Mouse (Mus musculus) splenic B cell, adult 2 months (primary cell): ENCODE measurements around the gene Slamf9.

ENCODE experiments used
- DNase-seq: peaks from one replicate; pipeline ENCODE4 v3.0.0-alpha.2; 2011; ENCODE audit warnings: low read depth, low spot score
- H3K27me3 ChIP-seq: 2 replicates; pipeline ENCODE4 v1.6.1; 2012; ENCODE audit warnings: mild to moderate bottlenecking, low read length, moderate library complexity, mixed read lengths; ENCODE audit not compliant: control insufficient read depth, poor library complexity, insufficient read depth, severe bottlenecking
- H3K36me3 ChIP-seq: 2 replicates; pipeline ENCODE4 v1.6.1; 2012; ENCODE audit warnings: mild to moderate bottlenecking, low read length, moderate library complexity, mixed read lengths; ENCODE audit not compliant: control insufficient read depth, poor library complexity, insufficient read depth, severe bottlenecking

Gene Slamf9

GRCm38 (mm10) chr1:172490261-172490661 lies 15.1 kb downstream of the Slamf9 start:
- Histone ChIP-seq H3K27me3 (no peaks in the 10 kb centered on the region), H3K36me3 (no peaks in the 10 kb centered on the region)
- DNase-seq, result peak; percentile 82

GRCm38 (mm10) chr1:172492047-172492446 lies 16.9 kb downstream of the Slamf9 start:
- no peaks in the 10 kb centered on the region for H3K27me3 ChIP-seq
- DNase-seq, result no peak
- no peaks in the 10 kb centered on the region for H3K36me3 ChIP-seq

- Histone ChIP-seq H3K36me3 (no peaks in the 10 kb centered on the region), H3K27me3 (no peaks in the 10 kb centered on the region)
- peak; percentile 75 for DNase-seq
Observed at GRCm38 (mm10) chr1:172493516-172493915, 18.4 kb downstream of the Slamf9 start.

GRCm38 (mm10) chr1:172496030-172496429 lies 20.9 kb downstream of the Slamf9 start:
- no peak for DNase-seq
- Histone ChIP-seq H3K36me3 (no peaks in the 10 kb centered on the region), H3K27me3 (no peaks in the 10 kb centered on the region)

- H3K36me3 ChIP-seq, result no peaks in the 10 kb centered on the region
- no peaks in the 10 kb centered on the region for H3K27me3 ChIP-seq
- no peak for DNase-seq
Observed at GRCm38 (mm10) chr1:172497428-172497827, 22.3 kb downstream of the Slamf9 start.

GRCm38 (mm10) chr1:172499765-172500441 lies 24.7 kb downstream of the Slamf9 start, which contains the start of gene Tagln2:
Tagln2 (plus strand) TSS chr1:172500047.
- DNase-seq, result peak; percentile 66

GRCm38 (mm10) chr1:172500451-172501370 lies 25.6 kb downstream of the Slamf9 start:
- peak; percentile 69 for DNase-seq
- Histone ChIP-seq H3K36me3 (no peaks in the 10 kb centered on the region; the same call in 1 of the 2 replicates), H3K27me3 (no peaks in the 10 kb centered on the region)

More at GRCm38 (mm10) chr1:172499765-172500441, 24.7 kb downstream of the Slamf9 start, which contains the start of gene Tagln2:
- Histone ChIP-seq H3K36me3 (no peaks in the 10 kb centered on the region), H3K27me3 (no peaks in the 10 kb centered on the region)

- DNase-seq, result peak; percentile 74
- H3K36me3 ChIP-seq, result no peaks in the 10 kb centered on the region; the same call in 1 of the 2 replicates
- no peaks in the 10 kb centered on the region for H3K27me3 ChIP-seq
Observed at GRCm38 (mm10) chr1:172501371-172502144, 26.4 kb downstream of the Slamf9 start.

- peaks cover 3% of the 10 kb centered on the region; the same call in 1 of the 2 replicates for H3K36me3 ChIP-seq
- no peak for DNase-seq
- H3K27me3 ChIP-seq, result no peaks in the 10 kb centered on the region
Observed at GRCm38 (mm10) chr1:172502145-172503110, 27.3 kb downstream of the Slamf9 start.

- H3K36me3 ChIP-seq, result peaks cover 3% of the 10 kb centered on the region; the same call in 1 of the 2 replicates
- H3K27me3 ChIP-seq, result no peaks in the 10 kb centered on the region
- DNase-seq, result no peak
Observed at GRCm38 (mm10) chr1:172503111-172503997, 28.2 kb downstream of the Slamf9 start.

GRCm38 (mm10) chr1:172504756-172505155 lies 29.6 kb downstream of the Slamf9 start:
- H3K27me3 ChIP-seq, result no peaks in the 10 kb centered on the region
- peaks cover 3% of the 10 kb centered on the region; the same call in 1 of the 2 replicates for H3K36me3 ChIP-seq
- DNase-seq, result no peak

- DNase-seq, result no peak
- H3K36me3 ChIP-seq, result peaks cover 3% of the 10 kb centered on the region; the same call in 1 of the 2 replicates
- H3K27me3 ChIP-seq, result no peaks in the 10 kb centered on the region
Observed at GRCm38 (mm10) chr1:172507001-172507400, 31.8 kb downstream of the Slamf9 start.

- Histone ChIP-seq H3K36me3 (peaks cover 3% of the 10 kb centered on the region; the same call in 1 of the 2 replicates), H3K27me3 (no peaks in the 10 kb centered on the region)
- DNase-seq, result no peak
Observed at GRCm38 (mm10) chr1:172507701-172508100, 32.5 kb downstream of the Slamf9 start.
